Mouse (Mus musculus) heart, postnatal 25 days (tissue): ENCODE data around the gene Zfp740. TPM values are rescaled to one million over a fixed set of nuclear protein-coding genes. Genes with fewer than 3 reads are reported as not detected.

Experiments
- DNase-seq: peaks from one replicate; pipeline ENCODE4 v3.0.0; 2022; ENCODE audit warnings: low spot score
- intact Hi-C: fragments of 180-260 bp; cut with DNase I; formaldehyde crosslinking; loops from one replicate; pipeline ENCODE4 v1.15.1; 2025
- total RNA-seq, 2 experiments: library from RNA; stranded (reverse); gene quantifications; 2 replicates each; pipeline ENCODE4 v1.2.3; 2021

Zfp740 gene
- total RNA-seq, 2 experiments from 2014 or later: 34.0 to 35.2 TPM

DNA sequence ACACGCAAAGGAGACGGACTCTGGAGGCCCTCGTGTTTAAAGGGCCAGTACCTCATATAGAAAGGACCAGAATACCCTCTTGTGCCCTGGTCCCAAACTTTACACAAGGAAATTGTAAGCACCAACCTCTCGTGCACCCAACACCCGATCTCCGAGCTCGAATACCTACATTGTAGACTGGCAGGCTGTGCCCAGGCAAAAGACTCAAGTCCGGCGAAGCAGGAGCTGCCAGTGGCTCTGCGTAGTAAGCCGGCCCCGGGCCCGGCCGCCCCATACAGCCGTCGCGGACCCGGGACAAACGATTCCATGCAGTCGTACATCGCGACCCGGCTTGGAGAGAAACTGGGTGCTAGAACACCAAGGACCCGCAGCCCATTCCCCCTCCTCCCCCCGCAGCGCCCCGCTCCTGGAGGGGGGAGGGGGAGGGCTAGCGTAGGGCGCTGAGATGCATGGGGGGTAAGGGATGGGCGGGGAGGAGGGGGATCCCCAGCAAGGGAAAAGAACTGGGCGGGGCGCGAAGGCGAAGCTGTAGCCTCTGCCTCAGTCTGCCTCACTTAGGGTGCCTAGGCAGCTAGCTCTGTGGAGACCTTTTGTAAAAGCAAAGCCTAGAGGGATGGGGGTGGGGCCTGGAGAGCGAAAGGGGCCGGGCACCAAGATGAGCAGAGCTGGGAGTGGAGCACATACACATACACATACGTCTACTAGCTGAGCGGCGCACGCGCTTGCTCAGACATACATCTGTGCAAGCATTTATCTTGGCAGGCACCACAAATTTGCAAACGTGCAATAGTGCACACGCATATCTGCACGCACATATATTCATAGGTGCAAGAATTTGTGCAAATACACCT lies 43.1 kb downstream of the Zfp740 start:
- intact Hi-C loops: no loop called here

DNA sequence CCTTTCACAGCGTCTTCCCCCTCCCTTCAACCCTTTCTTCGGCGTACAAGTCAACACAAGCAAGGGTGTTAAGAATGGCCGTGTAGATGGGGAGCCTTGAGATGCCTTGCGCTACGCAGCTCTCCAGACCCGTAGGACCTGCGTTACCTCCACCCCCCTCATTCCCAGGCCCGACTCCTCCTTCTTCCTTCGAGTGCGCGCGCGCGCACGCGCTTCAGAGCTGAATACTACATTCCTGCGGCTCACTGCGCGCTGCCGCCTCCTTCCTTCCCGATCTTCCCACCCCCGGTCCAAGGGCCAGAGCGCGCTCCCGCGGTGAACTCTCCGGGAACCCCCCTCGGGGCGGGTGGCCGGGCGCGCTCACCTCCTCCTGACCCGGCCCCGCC lies 43.8 kb downstream of the Zfp740 start:
- peak; percentile 97 for DNase-seq
- intact Hi-C loops: loop anchor here (1.0 kb wide), 1 partner anchor 32 kb away; the partner anchor contains the start of gene Mfsd5

More for the DNA sequence above, 43.1 kb downstream of the Zfp740 start:
- DNase-seq: peak; percentile 69

DNA sequence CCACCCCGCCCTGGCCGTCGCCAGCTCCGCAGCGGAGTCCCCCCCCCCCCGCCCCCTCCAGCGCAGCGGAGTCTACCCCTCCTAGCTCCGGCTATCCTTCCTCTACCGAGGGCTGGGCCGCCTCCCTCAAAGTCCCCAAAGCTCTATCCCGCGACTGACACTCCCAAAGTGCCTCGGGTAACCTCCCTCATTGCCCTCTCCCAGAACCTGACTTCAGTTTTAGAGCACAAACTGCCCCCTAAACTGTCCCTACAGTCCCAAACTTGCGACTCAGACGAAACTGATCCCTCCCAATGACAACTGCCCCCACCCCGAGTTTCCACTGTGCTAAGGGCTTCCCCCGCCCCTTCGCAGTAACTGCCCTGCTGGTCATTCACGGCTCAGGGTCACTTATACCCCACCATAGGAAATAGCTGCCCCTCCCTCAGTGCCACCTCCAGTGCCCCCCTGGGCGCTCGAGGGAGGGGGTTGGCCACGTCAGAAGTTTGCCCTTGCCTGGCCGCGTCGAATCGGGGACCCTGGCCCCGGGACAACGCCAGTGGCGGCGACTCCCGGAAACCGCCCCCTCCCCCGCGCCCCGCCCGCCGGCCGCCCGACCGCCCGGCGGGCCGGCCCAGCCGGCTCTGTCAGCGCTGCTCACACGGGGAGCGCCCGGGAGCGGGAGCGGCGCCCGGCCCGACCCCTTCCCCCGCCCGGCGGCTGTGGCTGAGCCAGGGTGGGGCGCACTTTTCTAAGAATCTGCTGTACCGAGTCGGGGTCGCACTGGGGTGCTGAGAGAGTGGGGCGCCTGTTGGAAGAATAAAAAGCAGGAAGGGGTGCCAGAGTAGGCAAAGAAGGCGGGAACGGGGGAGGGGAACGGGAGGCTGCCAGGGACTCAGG lies 44.4 kb downstream of the Zfp740 start:
- DNase-seq: peak; percentile 79
- intact Hi-C loops: loop anchor here (1.0 kb wide), 1 partner anchor 32 kb away; the partner anchor contains the start of gene Mfsd5

DNA sequence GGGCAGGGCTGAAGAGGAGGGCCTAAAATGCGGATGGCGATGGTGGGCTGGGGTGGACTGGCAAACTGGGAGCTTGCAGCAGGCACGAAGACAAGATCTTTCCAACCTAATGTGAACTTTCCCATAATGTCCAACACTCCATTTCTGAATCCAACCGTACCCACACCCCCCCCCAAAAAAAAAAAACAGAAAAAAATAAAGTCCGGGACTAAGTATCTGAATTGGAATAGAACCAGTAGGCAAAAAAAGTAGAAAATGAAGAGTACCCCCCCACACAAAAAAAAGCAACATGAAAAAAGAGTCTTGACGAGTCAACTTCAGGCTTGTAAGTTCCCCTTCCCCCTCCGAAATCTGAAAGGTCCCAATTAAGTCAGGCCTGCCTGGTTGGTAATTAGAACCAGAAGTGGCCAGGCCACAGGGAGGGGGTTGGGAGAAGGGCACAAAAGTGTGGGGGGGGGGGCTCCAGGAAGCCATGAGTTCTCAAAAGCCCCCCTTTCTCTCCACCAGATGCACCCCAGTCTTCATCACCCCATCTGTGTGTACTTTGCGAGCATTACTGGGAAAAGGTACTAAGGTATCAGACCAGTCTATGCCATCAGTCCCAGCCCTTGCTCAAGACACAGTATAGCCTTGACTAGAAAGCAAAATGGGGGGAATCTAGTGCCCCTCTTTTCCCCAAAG lies 45.2 kb downstream of the Zfp740 start:
- intact Hi-C loops: no loop called here
- DNase-seq: no peak

DNA sequence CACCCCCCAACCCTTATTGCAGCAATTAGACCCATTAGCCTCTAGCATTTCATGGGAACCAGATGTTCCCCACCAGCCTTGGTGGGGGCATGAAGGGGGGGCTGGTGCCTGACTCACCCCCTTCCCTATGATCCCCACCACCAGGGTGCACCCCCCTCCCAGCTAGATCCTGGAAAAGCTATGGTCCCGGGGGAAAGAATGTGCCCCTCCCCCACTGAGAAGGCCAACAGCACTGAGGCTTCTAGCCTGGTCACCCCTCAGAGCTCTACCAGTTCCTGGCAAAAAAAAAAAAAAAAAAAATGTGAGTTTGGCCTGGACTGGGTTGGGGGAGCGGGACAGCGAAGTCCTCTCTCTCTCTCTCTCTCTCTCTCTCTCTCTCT lies 45.8 kb downstream of the Zfp740 start:
- no peak for DNase-seq
- intact Hi-C loops: no loop called here

DNA sequence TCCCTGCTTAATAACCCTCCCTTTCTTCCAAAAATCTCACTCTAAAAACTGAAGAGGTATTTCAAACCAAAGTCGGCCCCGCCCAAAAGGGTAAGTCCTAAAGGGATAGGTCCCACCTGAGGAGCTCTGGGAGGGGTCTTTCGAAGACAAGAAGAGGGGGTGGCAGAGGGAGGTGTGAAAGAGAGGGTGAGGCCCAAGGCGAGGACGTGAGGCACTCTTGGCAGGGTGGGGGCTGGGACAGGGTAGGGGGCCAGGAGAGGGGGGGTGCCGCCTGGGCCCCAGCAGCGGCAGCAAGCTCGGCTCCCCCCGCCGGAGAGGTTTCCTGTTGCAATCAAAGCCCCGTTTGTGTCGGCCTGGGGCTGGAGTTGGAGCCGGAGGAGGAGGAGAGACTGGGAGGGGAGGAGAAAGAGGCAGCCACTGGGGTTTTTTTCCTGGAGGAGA lies 46.2 kb downstream of the Zfp740 start:
- intact Hi-C loops: no loop called here
- no peak for DNase-seq

DNA sequence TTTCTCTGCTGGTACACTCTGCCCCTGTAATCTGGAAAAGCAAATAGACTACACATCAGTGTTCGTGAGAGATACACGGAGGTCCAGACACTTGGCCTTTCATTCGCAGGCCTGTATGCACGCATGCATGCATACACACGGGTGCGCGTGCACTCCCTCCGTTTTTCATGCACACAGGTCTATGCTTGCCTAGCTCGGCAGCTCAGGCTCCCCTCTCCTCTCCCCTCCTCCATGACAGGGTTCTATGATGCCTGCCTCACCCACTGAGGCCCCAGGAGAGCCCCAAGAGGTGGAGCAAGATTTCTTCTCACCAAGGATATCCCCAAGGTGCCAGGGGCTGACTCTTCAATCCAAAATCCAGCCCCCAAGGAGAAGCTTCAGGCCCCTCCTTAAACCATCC lies 46.9 kb downstream of the Zfp740 start:
- intact Hi-C loops: no loop called here
- DNase-seq: no peak

DNA sequence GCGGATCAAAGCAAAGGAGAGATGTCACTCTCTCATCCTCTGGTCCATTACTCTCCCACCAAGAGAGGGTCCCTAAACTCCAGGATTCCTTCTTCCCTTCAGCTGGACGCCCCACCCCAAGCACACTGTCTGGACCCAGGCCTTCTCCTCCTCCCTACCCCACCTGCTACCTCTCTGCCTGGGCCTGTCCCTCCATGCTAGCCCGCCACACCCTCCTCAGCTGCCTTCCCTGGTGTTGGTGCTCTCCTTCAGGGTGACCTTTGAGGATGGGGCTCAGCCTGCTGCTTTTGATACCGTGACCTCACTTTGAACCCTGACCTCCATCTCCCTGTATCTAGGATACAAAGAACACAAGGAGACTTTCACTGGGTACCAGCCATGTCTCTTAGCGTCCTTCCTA lies 47.5 kb downstream of the Zfp740 start:
- no peak for DNase-seq
- intact Hi-C loops: no loop called here

DNA sequence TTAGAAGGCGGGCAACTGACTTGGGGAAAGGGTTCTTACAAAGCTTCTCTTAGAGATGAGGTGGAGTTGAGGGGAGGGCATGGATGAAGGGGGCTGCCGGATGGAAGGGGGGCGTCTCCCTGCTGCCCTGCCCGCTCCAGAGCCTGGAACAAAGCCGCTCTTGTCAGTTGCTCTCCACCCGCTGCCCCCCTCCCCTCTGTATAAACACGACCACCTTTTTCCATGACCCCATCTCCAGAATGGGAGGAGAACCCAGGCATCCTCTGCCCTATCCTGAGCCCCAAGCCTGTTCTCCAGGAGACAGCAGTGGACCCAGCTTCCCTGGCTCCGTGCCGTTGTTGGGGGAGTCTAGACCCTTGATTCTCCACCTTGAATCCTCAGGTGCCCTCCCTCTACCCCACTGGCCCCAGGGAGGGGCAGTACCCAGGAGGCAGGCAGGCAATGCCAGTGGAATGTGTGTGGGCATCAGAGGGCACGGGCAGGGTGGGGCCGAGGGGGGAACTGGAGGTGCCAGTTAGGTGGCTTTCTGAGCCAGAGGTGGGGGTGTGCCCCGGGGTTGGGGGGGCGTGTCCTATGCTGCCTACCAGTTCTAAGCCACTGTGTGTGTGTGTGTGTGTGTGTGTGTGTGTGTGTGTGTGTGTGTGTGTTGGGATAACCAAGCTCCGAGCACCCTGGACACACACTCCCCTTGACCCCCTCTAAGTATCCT lies 52.7 kb downstream of the Zfp740 start:
- intact Hi-C loops: no loop called here
- no peak for DNase-seq

DNA sequence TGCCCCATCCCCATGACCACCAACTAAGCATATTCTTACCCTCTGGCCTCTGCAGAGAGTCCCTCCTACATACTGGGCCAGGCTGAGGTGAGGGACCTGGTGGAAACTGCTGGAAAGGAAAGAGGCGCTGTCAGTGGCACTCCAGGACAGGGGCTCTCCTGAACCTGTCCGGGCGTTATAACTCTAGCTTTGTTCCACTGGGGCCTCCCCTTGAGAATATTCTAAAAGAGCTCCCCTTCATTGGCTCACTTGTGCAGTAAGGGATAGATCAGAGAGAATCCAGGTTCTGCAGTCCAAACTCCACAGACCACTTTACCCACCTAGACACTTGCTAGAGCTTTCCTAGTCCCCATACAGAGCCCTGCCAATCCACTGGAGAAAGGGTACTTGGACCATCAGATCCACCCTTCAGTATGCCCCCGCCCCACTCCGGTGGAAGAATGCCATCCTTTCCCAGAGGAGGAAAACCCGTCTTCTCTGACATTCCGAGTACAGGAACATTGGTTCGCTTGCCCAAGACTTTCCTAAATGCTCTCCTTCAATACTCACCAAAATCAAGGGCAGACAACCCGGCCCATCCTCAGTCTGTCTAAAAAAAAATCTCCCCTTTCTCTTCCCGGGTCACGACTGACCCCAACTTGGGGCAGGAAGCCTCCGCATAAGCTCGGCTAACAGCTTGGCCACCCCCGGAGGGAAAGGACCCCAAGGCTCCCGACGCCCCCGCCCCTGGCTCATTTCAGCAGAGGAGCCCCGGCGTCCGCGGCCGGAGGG lies 53.6 kb downstream of the Zfp740 start:
- no peak for DNase-seq
- intact Hi-C loops: no loop called here

DNA sequence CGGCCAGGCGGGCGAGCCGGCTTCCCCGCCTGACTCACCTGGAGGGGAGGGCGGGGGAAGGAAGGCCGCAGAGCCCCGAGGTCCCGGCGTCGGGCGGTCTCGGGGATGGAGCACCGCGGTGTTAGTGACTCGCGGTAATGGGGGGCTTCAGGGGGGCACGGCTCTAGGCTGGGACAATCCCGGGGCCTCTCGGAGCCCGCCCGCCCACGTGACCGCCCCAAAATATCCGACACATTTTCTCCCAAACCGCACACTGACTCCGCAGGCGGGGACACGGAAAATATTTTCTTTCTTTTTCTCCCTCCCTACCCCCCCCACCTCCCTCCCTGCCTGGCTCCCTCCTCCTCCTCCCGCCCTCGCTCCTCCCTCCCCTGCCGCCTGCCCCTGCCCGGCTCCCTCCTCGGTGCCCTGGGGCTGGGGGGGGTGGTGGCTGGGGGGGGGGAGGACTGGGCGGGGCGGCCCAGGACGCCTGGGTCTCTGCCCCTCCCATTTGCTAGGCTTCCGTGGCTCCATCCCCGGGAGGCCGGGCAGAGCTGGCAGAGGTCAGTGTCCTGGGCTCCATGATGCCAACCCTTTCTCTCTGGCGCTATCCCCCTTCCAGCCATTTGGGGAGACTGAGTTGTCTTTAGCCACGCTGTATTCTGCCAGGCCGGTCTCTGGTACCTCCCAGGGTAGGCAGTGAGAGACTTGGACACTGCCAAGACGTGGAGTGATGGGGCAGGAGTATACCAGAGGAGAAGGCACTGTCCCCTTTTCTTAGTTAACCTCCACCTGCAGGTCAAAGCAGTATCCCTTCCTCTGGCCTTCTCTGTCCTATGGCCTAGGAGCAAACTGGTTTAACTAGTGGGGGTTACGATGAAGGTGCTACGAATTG lies 54.4 kb downstream of the Zfp740 start, which contains the start of gene Rarg:
TSS of gene Rarg (minus strand) at position 316 of the 874 bp plus-strand sequence.
- intact Hi-C loops: no loop called here
- no peak for DNase-seq

DNA sequence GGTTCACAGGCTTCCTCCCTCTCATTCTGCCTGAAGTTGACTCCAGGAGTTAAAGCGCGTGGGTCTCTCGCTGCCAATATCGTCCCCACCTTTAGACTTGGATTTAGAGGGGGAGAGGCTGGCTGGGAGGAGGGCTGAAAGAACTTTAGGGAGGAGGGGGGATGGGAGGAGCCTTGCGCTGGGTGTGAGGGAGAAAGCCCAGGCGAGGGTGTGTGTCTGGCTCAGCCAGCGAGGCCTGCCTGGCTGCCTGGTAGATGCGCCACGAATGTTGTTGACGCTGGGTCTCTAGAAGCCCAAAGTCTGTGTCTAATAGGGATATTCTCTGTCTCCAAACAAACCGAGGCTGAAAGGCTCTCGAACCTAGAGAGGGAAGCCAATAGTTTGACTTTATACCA lies 55.0 kb downstream of the Zfp740 start:
- intact Hi-C loops: no loop called here
- no peak for DNase-seq

DNA sequence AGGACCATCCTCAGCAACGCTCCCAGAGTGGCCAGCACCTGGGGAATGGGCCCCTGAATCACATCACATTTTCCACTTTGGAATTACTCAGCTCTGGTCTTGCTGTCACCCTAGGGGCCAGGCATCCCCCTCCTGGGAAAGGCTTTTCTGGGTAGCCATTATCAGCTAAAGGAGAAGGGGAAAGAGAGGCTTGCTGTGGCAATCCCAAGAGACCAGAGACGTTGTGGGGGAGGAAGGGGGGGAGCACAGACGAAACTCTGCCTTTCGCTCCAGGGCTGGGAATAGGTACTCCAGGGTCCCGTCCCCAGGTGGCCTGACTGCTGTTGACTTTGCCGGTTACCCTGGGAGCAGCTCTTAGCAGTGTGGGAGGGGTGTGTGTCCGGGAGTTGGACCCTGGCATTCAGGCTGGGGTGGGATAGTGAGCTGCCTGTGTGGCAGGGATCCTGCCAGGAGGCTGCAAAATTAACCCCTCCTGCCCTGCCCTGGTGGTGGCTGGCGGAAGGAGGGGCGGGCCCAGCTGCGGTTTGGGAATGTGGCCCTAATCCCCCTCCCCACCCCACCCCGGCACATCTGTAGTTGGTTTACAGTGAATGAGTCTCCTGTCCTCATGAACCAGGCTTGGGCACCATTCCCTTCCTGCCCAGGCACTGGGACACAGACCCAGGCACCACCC lies 55.7 kb downstream of the Zfp740 start:
- intact Hi-C loops: no loop called here
- no peak for DNase-seq

DNA sequence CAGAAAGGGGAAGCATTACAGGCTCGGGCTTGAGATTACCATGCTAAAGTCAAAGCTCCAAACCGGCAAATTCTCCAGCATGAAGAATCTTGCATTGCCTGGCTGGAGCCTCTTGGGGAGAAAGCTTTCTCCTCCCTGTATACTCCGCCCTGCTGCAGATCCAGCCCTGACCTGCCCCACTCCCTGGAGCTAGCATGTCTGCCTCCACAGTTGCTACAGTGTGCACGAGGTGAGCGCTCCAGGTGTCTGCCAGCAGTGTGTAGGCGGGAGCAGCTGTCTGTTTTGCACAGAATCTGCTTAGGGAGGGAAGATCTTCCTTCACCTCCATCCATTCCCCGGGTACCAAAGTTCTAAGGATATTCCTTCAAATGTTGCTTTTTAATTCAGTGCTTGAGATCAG lies 59.5 kb downstream of the Zfp740 start:
- intact Hi-C loops: no loop called here
- DNase-seq: no peak

DNA sequence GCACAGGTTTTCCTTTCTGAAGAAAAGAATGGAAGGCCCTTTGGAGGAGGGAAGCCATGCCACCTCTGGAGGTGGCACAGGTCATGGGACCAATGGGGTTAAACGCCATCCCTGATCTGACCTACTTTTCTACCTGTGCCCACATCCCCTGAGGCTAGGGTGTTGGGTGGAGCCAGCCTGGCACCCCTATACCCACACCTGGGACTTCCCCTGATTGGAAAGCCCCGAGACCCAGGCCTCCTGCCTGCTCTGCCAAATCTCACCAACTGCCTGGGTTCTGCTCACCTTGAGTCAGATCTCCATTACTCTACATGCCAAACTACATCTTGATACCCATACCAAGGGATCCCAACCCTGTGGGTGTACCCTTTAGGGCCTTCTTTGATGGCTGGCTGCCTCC lies 60.0 kb downstream of the Zfp740 start:
- intact Hi-C loops: no loop called here
- no peak for DNase-seq
